Comparison of ENCODE assay signal across 14 mouse cellular contexts in the genomic region with DNA sequence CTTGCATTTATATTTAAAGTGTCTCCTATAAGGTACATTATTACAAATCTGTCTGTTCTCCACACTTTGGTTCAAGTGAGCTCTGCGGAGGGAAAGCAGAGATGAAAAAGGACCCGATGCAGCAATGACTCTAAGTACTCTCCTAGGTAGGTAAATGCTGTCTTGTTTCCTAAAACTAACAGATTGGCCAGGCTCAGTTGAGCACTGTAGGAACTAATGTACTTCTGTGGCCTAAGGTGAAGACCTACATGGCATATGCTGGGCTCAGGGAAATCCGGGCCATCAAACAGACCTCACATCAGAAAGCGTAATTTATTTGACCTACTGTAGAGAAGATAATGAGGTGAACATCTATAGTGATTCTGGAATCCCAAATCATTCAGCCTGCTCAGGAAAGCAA.
"Had no signal": no experiment of that assay in that cellular context is flagged by ENCODE, and none has a peak within 500 bp of the region (broad histone marks: within the 10 kb centered on the region; RNA-seq: fewer than 3 reads in every experiment).

No protein-coding gene starts in this region.

- H3K27ac ChIP-seq: embryonic facial prominence, embryonic 10.5 days; embryonic facial prominence, embryonic 12.5 days; embryonic facial prominence, embryonic 13.5 days; embryonic facial prominence, embryonic 15.5 days; forebrain, embryonic 10.5 days; forebrain, embryonic 12.5 days; forebrain, embryonic 13.5 days; forebrain, embryonic 15.5 days; gastrocnemius, adult 2 months; heart, adult 2 months had no signal

- H3K36me3 ChIP-seq: embryonic facial prominence, embryonic 10.5 days; embryonic facial prominence, embryonic 12.5 days; embryonic facial prominence, embryonic 13.5 days; embryonic facial prominence, embryonic 15.5 days; forebrain, embryonic 10.5 days; forebrain, embryonic 12.5 days; forebrain, embryonic 15.5 days had no signal

- H3K4me2 ChIP-seq: embryonic facial prominence, embryonic 12.5 days; embryonic facial prominence, embryonic 13.5 days; embryonic facial prominence, embryonic 15.5 days; forebrain, embryonic 12.5 days; forebrain, embryonic 13.5 days; forebrain, embryonic 15.5 days had no signal

- ATAC-seq: forebrain, embryonic 13.5 days; forebrain, embryonic 14.5 days; forebrain, embryonic 15.5 days; forebrain, embryonic 16.5 days; forebrain, postnatal 0 days had no signal

- H3K27me3 ChIP-seq: embryonic facial prominence, embryonic 12.5 days; embryonic facial prominence, embryonic 13.5 days; embryonic facial prominence, embryonic 15.5 days; forebrain, embryonic 12.5 days; forebrain, embryonic 13.5 days; forebrain, embryonic 15.5 days had no signal

- H3K4me3 ChIP-seq: embryonic facial prominence, embryonic 10.5 days; embryonic facial prominence, embryonic 12.5 days; embryonic facial prominence, embryonic 13.5 days; embryonic facial prominence, embryonic 15.5 days; erythroblast, embryonic 14.5 days; forebrain, embryonic 10.5 days; forebrain, embryonic 12.5 days; forebrain, embryonic 13.5 days; forebrain, embryonic 15.5 days; gastrocnemius, adult 2 months; heart, adult 2 months had no signal

- H3K4me1 ChIP-seq: embryonic facial prominence, embryonic 10.5 days; embryonic facial prominence, embryonic 12.5 days; embryonic facial prominence, embryonic 13.5 days; embryonic facial prominence, embryonic 15.5 days; forebrain, embryonic 10.5 days; forebrain, embryonic 12.5 days; forebrain, embryonic 13.5 days; forebrain, embryonic 15.5 days had no signal

- H3K9me3 ChIP-seq: embryonic facial prominence, embryonic 10.5 days; embryonic facial prominence, embryonic 12.5 days; embryonic facial prominence, embryonic 13.5 days; embryonic facial prominence, embryonic 15.5 days; forebrain, embryonic 10.5 days; forebrain, embryonic 12.5 days; forebrain, embryonic 13.5 days; forebrain, embryonic 15.5 days had no signal

- H3K9ac ChIP-seq: embryonic facial prominence, embryonic 12.5 days; embryonic facial prominence, embryonic 13.5 days; embryonic facial prominence, embryonic 15.5 days; forebrain, embryonic 12.5 days; forebrain, embryonic 13.5 days; forebrain, embryonic 15.5 days; forebrain, postnatal 0 days had no signal
